Mouse (Mus musculus): ENCODE data around the gene Cdc42bpg. TPM values are rescaled to one million over a fixed set of nuclear protein-coding genes. Genes with fewer than 3 reads are reported as not detected.

The Cdc42bpg gene
- total and polyA plus RNA-seq, 3 experiments = 2.6 to 4.5 TPM; not detected in 1

GRCm38 (mm10) chr19:6260946-6261345 is 45.3 kb upstream of the Cdc42bpg start:
- no peak overlapping the region for H3K27ac ChIP-seq (ENCODE audit: control insufficient read depth, low read depth, low read length)
- H3K9me3 ChIP-seq (replicated peaks; ENCODE audit: insufficient read depth, low read length) = no peaks in the 10 kb centered on the region
- H3K4me3 ChIP-seq (ENCODE audit: control insufficient read depth in 1 of 2, insufficient read depth in 1 of 2, low read depth in 2 of 2, low read length in 2 of 2) = no peak overlapping the region
- H3K79me2 ChIP-seq (ENCODE audit: control insufficient read depth, insufficient read depth, low read length, poor library complexity) = no peaks in the 10 kb centered on the region
- H3K9ac ChIP-seq (ENCODE audit: control insufficient read depth, low read depth, low read length, poor library complexity, severe bottlenecking) = no peak overlapping the region
- H3K27me3 ChIP-seq (ENCODE audit: control insufficient read depth in 1 of 2, insufficient read depth in 2 of 2, low read length in 2 of 2) = no peaks in the 10 kb centered on the region
- DNase-seq (ENCODE audit: low read depth, low spot score) = peak; percentile 41
- H3K4me1 ChIP-seq (ENCODE audit: control insufficient read depth in 1 of 2, insufficient read depth in 2 of 2, low read length in 2 of 2) = no peaks in the 10 kb centered on the region
- peaks cover 0 to 2% of the 10 kb centered on the region in 2 experiments; a peak in 1 of 4 replicates for H3K36me3 ChIP-seq (ENCODE audit: control insufficient read depth in 1 of 2, insufficient read depth in 2 of 2, low read length in 2 of 2)
- peak; percentile 41 for TF ChIP-seq RAD21 (IDR thresholded peaks at IDR 0.05; ENCODE audit: low read depth, low read length)
- peak; percentile 50 to 58 (median 57) for TF ChIP-seq CTCF (IDR thresholded peaks at IDR 0.05 in 2 of 3, conservative IDR thresholded peaks at IDR 0.05 in 1 of 3; ENCODE audit: control insufficient read depth in 1 of 3, insufficient read depth in 1 of 3, low read depth in 2 of 3, low read length in 3 of 3, poor library complexity in 1 of 3, severe bottlenecking in 1 of 3)
- TF ChIP-seq E2F4 (IDR thresholded peaks at IDR 0.05; ENCODE audit: borderline replicate concordance, low read depth, low read length) = no peak
- TF ChIP-seq SMC3 (IDR thresholded peaks at IDR 0.05; ENCODE audit: low read depth, low read length) = peak; percentile 48
- no peak for TF ChIP-seq ZC3H11A (IDR thresholded peaks at IDR 0.05; ENCODE audit: low read depth, low read length)

DNA sequence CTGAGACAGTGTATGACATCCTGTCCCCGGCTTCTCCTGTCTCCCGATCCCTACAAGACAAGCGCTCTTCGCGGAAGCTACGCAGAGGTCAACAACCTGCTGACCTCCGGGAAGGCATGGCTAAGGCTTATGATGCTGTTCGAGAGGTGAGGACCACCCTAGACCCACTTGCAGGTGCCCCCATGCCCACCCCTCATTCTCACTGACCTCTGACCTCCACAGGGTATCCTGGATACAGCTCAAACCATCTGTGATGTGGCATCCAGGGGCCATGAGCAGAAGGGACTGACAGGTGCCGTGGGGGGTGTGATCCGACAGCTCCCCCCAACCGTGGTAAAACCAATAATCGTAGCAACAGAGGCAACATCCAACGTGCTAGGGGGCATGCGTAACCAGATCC is 44.9 kb upstream of the Cdc42bpg start:
- H3K4me1 ChIP-seq (ENCODE audit: control insufficient read depth in 1 of 2, insufficient read depth in 2 of 2, low read length in 2 of 2) = no peaks in the 10 kb centered on the region
- no peaks in the 10 kb centered on the region for H3K27me3 ChIP-seq (ENCODE audit: control insufficient read depth in 1 of 2, insufficient read depth in 2 of 2, low read length in 2 of 2)
- TF ChIP-seq GABPA (IDR thresholded peaks at IDR 0.05; ENCODE audit: low read depth, low read length) (no peak), POLR2AphosphoS2 (IDR thresholded peaks at IDR 0.05; ENCODE audit: low read length) (no peak), ETS1 (IDR thresholded peaks at IDR 0.05; ENCODE audit: low read depth, low read length) (no peak), BHLHE40 (IDR thresholded peaks at IDR 0.05; ENCODE audit: borderline replicate concordance, low read depth, low read length) (no peak), POLR2AphosphoS5 (IDR thresholded peaks at IDR 0.05; ENCODE audit: borderline replicate concordance, low read depth, low read length) (no peak), CHD1 (IDR thresholded peaks at IDR 0.05; ENCODE audit: low read depth, low read length) (no peak), NELFE (IDR thresholded peaks at IDR 0.05; ENCODE audit: low read depth, low read length) (no peak), POLR2A (IDR thresholded peaks at IDR 0.05; ENCODE audit: control insufficient read depth in 1 of 2, insufficient read depth in 1 of 2, low read depth in 1 of 2, low read length in 2 of 2, poor library complexity in 1 of 2) (no peak), ZKSCAN1 (IDR thresholded peaks at IDR 0.05; ENCODE audit: low read depth, low read length) (no peak), ZMIZ1 (IDR thresholded peaks at IDR 0.05; ENCODE audit: low read depth, low read length) (no peak)
- no peak overlapping the region for H3K4me3 ChIP-seq (ENCODE audit: control insufficient read depth in 1 of 2, insufficient read depth in 1 of 2, low read depth in 2 of 2, low read length in 2 of 2)
- DNase-seq (ENCODE audit: low read depth, low spot score) = no peak
- H3K9me3 ChIP-seq (replicated peaks; ENCODE audit: insufficient read depth, low read length) = no peaks in the 10 kb centered on the region
- H3K36me3 ChIP-seq (ENCODE audit: control insufficient read depth in 1 of 2, insufficient read depth in 2 of 2, low read length in 2 of 2) = peaks cover 0 to 2% of the 10 kb centered on the region in 2 experiments; a peak in 1 of 4 replicates
- no peak overlapping the region for H3K27ac ChIP-seq (ENCODE audit: control insufficient read depth, low read depth, low read length)
- no peak overlapping the region for H3K9ac ChIP-seq (ENCODE audit: control insufficient read depth, low read depth, low read length, poor library complexity, severe bottlenecking)
- no peaks in the 10 kb centered on the region for H3K79me2 ChIP-seq (ENCODE audit: control insufficient read depth, insufficient read depth, low read length, poor library complexity)

- no peaks in the 10 kb centered on the region for H3K79me2 ChIP-seq (ENCODE audit: control insufficient read depth, insufficient read depth, low read length, poor library complexity)
- no peak overlapping the region for H3K4me3 ChIP-seq (ENCODE audit: control insufficient read depth in 1 of 2, insufficient read depth in 1 of 2, low read depth in 2 of 2, low read length in 2 of 2)
- peak; percentile 82 for DNase-seq (ENCODE audit: low read depth, low spot score)
- peaks cover 0 to 2% of the 10 kb centered on the region in 2 experiments; a peak in 1 of 4 replicates for H3K36me3 ChIP-seq (ENCODE audit: control insufficient read depth in 1 of 2, insufficient read depth in 2 of 2, low read length in 2 of 2)
- no peaks in the 10 kb centered on the region for H3K9me3 ChIP-seq (replicated peaks; ENCODE audit: insufficient read depth, low read length)
- no peak overlapping the region for H3K27ac ChIP-seq (ENCODE audit: control insufficient read depth, low read depth, low read length)
- H3K9ac ChIP-seq (ENCODE audit: control insufficient read depth, low read depth, low read length, poor library complexity, severe bottlenecking) = no peak overlapping the region
- H3K27me3 ChIP-seq (ENCODE audit: control insufficient read depth in 1 of 2, insufficient read depth in 2 of 2, low read length in 2 of 2) = no peaks in the 10 kb centered on the region
- TF ChIP-seq MAZ (IDR thresholded peaks at IDR 0.05; ENCODE audit: low read depth, low read length) (0 out of 2 replicates have a peak, but pooled peaks have one; percentile 32), POLR2AphosphoS2 (IDR thresholded peaks at IDR 0.05; ENCODE audit: low read length) (no peak), ETS1 (IDR thresholded peaks at IDR 0.05; ENCODE audit: low read depth, low read length) (no peak), SMC3 (IDR thresholded peaks at IDR 0.05; ENCODE audit: low read depth, low read length) (peak; percentile 96), NELFE (IDR thresholded peaks at IDR 0.05; ENCODE audit: low read depth, low read length) (no peak), JUND (IDR thresholded peaks at IDR 0.05; ENCODE audit: low read depth, low read length) (no peak), RAD21 (IDR thresholded peaks at IDR 0.05; ENCODE audit: low read depth, low read length) (peak; percentile 73), ZNF384 (IDR thresholded peaks at IDR 0.05; ENCODE audit: low read depth, low read length) (0 out of 2 replicates have a peak, but pooled peaks have one; percentile 24), POLR2AphosphoS5 (IDR thresholded peaks at IDR 0.05; ENCODE audit: borderline replicate concordance, low read depth, low read length) (no peak), HCFC1 (IDR thresholded peaks at IDR 0.05; ENCODE audit: low read depth, low read length) (0 out of 2 replicates have a peak, but pooled peaks have one; percentile 32), ZC3H11A (IDR thresholded peaks at IDR 0.05; ENCODE audit: low read depth, low read length) (peak; percentile 82), SIN3A (IDR thresholded peaks at IDR 0.05; ENCODE audit: low read length) (peak; percentile 62; the same call in 1 of the 2 replicates), CTCF (IDR thresholded peaks at IDR 0.05 in 2 of 3, conservative IDR thresholded peaks at IDR 0.05 in 1 of 3; ENCODE audit: control insufficient read depth in 1 of 3, insufficient read depth in 1 of 3, low read depth in 2 of 3, low read length in 3 of 3, poor library complexity in 1 of 3, severe bottlenecking in 1 of 3) (peak; percentile 96 to 99 (median 96))
- no peaks in the 10 kb centered on the region for H3K4me1 ChIP-seq (ENCODE audit: control insufficient read depth in 1 of 2, insufficient read depth in 2 of 2, low read length in 2 of 2)
Observed at GRCm38 (mm10) chr19:6262222-6262621, 44.0 kb upstream of the Cdc42bpg start.

Measured in MEL (cell line).